Mouse (Mus musculus): ENCODE measurements around the gene Parp1.

DNA sequence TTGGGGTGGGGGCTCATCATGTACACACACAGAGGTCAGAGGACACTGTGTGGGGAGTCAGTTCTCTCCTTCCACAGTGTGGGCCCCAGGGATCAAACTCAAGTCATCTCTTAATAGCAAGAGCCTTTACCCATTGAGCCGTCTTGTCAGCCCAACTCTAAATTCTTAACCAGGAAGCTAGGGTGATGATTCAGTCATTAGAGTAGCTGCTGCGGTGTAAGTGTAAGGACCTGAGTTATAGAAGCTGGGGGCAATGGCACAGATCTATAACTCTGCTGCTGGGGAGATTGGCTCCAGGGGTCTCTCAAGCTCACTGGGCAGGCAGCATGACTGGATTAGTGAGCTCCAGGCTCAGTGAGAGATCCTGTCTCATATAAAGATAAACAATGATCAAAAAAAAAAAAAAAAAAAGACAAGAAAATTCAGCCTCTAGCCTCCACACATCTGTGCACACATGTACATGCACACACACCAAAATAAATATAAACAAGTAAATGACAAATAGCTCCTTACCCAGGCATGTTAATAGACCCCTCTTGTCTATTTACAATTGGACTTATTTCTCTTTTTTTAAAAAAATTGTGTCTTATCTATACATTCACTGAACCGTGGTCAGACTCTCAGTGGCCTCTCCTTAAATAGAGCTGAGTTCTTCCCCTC is 25.9 kb upstream of the Parp1 start:
- TF ChIP-seq POLR2A (IDR thresholded peaks at IDR 0.05; ENCODE audit: control insufficient read depth, low read depth, low read length) (no peak), CTCF (IDR thresholded peaks at IDR 0.05; ENCODE audit: control insufficient read depth, insufficient read depth, insufficient replicate concordance, low read depth, low read length) (no peak)
